Mouse (Mus musculus) layer of hippocampus, adult 2 months (tissue): Measurements from ENCODE around the gene Traf7. TPM values are rescaled to one million over a fixed set of nuclear protein-coding genes. Genes with fewer than 3 reads are reported as not detected.

ENCODE experiments used
- DNase-seq, 2 experiments: peaks; one replicate each; pipeline ENCODE4 v3.0.0; 2022; ENCODE audit warnings: low spot score in 2 of 2
- H3K27ac ChIP-seq: fragments of 200-600 bp; 2 replicates; pipeline ENCODE4 v1.8.1; 2022
- H3K4me3 ChIP-seq: fragments of 200-600 bp; 2 replicates; pipeline ENCODE4 v1.8.1; 2022; ENCODE audit warnings: mild to moderate bottlenecking
- CTCF ChIP-seq: fragments of 200-600 bp; conservative IDR thresholded peaks from 2 replicates; pipeline ENCODE4 v1.8.1; 2022; ENCODE audit warnings: antibody characterized with exemption, mild to moderate bottlenecking, moderate library complexity
- total RNA-seq, 2 experiments: library from RNA; stranded (reverse); gene quantifications; 2 replicates each; pipeline ENCODE4 v1.2.3; 2021

Traf7 gene
- total RNA-seq, 2 experiments from 2014 or later: 87.9 to 95.5 TPM

DNA sequence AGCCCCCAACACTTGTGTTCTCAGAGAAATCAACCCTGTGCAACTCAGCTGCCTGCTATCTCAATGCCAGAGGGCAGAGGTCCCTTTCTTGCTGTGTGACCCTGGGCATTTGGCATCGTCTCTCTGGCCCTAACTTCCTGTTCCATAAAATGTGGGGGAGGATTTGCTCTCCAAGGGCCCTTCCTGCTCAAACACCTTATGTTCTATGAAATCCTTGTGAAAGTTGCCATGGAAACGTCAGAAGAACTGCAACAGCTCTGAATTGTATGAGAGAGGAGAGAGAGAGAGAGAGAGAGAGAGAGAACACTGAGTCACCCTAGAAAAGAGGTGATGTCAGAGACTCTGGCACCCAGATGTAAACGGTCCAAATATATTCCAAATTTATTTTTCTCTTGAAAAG is 9.8 kb upstream of the Traf7 start:
- TF ChIP-seq CTCF: no peak
- no peak for DNase-seq
- H3K4me3 ChIP-seq: no peak overlapping the region
- H3K27ac ChIP-seq: peak overlapping the region; percentile 91

DNA sequence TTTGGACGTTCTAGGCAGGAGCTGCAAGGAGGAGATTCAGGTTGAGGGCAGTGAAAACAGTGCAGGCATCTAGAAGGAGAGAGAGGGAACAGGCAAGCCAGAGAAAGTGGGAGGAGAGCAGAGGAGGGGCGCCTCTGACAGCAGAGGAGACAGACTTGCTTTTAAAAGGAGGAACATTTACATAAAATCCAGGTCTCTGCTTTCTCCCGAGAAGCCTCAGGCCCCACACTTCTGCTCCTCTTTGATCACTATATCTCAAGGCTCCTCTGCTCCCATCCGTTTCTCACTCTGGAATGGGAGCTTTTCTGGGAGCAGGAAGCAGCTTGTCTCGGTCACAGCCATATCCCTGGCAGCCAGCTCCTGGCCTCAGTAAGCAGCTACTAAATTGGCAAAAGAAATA is 7.6 kb upstream of the Traf7 start:
- H3K27ac ChIP-seq: peak overlapping the region; percentile 91
- no peak for TF ChIP-seq CTCF
- no peak overlapping the region for H3K4me3 ChIP-seq
- DNase-seq: no peak

DNA sequence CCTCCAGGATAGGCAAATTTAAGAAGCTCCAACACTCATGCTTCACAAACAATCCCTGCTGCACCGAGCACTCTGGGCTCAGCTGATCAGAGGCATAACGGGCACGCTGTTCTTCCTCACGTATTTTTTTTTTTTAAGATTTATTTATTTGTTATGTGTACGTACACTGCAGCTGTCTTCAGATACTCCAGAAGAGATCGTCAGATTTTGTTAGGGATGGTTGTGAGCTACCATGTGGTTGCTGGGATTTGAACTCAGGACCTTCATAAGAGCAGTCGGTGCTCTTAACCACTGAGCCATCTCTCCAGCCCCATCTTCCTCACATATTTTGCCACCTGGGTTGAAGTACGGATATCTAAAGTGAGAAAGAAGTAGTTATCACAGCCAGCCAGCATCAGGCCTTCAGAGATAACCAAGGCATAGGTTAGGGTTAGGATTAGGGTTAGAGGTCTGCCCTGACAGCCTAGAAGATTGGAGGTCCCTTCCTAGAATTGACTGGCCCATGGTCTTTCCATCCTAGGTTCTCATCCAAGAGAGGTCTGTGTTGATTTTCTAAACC is 6.5 kb upstream of the Traf7 start, which contains the start of gene Rab26:
Rab26 (minus strand) TSS at position 51 of the 559 bp plus-strand sequence.
- DNase-seq: no peak
- Histone ChIP-seq H3K4me3 (peak within 1 kb of the TSS; percentile 69), H3K27ac (peak within 1 kb of the TSS; percentile 91)
- TF ChIP-seq CTCF: no peak

DNA sequence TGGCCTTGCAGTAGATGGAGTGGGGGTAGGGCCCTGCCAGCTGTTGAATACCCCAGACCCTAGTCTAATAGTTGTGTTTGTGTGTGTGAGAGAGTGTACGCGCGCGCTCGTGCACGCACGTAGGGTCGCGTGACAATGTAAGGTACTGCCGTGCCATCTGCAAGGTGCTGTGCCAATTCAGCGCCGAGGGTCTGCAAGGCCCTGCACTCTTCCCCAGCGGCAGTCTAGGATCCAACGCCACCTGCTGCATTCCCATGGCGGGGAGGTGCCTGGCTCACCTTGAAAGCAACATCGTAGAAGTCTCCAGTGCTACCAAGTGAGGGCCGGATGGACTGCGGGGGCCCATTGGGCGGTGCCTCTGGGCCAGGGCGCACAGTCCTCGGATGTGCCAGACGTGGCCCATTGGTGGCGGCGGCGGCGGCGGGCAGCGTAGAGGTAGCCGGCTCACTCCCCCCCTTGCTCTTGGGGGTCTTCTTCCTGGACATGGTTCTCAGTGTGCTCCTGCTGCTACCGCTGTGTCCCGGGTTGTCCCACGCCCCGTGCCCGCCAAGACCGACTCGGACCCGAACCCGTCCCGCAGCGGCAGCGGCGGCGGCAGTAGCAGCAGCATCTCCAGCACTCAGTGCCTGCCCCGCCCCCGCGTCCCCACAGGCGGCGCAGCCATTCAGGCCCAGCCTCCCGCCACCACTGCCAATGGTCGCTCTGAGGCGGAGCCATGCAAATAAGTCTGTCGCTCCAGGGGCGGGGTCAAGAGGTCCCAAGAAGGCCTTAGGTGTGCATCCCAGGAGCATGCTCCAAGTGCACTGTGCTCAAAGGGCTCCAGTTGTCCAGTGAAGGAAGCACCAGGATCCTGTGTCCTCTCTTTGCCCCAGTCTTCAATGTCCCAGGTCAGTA is 5.6 kb upstream of the Traf7 start:
- H3K27ac ChIP-seq: peak overlapping the region; percentile 91
- peak; percentile 51 for TF ChIP-seq CTCF
- H3K4me3 ChIP-seq: peak overlapping the region; percentile 69
- DNase-seq: peak; percentile 90 to 93

DNA sequence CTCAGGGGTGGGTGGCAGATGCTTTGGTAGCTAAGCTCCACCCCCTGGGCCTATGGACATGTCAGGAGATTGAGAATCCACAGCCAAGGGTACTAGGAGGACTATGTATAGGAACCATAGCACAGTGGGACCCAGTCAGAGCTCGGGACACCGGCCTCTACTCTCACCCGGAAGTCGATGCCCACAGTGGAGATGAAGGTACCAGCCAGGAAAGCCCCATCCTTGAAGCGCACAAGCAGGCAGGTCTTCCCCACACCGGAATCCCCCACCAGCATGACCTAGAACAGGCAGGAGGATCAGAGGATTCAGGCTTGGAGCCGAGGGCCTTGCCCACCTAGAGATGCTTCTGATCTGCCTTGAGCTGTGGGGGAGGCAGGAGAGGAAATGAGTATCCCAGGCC is 4.3 kb upstream of the Traf7 start:
- Histone ChIP-seq H3K4me3 (peak overlapping the region; percentile 69), H3K27ac (peak overlapping the region; percentile 91)
- TF ChIP-seq CTCF: no peak
- no peak for DNase-seq

DNA sequence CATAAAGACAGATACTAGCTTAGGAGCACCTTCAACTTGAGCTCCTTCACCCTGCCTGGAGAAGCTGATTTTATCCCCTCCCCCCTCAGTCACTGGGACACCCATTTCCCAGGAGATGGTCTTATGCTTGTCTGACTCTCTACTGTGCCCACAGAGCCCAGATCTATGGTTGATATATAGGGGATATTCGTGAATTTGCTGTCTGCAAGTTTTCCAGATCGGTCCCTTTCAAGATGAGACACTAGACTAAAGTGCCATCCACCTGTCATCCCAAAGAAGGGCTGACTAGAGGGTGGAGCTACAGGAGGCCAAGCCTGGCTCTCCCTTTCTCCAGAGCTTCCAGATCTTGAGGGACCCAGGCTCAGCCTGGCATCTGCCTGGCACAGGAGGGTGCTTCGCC is 3.3 kb upstream of the Traf7 start:
- no peak for DNase-seq
- peak overlapping the region; percentile 69; the same call in 1 of the 2 replicates for H3K4me3 ChIP-seq
- H3K27ac ChIP-seq: peak overlapping the region; percentile 91
- TF ChIP-seq CTCF: no peak

DNA sequence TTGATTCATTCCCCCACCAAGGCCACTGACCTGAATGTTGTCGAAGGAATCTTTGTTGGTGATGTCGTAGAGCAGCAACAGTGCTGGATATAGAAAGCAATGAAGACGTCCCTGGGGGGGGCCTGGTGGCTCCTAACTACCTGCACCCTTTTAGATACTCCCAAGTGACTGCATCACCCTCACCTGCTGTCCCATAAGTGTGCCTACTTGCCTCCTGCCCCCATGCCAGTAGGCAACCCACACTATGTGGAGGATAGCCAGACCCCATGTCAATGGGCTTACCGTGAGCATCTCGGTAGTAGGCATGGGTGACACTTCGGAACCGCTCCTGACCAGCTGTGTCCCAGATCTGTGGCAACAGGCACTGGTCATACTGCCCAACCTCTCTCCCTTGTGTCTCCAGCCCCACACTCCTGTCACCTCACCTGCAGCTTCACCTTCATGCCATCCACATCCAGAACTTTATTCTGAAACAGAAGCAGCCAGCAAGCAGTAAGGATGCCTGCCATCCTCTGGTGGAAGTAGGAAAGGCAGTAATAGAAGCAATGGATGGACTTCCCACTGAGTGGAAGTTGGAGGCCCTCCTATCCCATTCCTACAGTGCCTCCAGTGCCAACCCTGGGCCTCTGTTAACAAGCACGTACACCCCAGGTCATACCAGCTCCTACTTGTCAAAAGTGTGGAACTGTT is 2.8 kb upstream of the Traf7 start:
- peak overlapping the region; percentile 91 for H3K27ac ChIP-seq
- peak; percentile 73 for TF ChIP-seq CTCF
- H3K4me3 ChIP-seq: peak overlapping the region; percentile 29; the same call in 1 of the 2 replicates
- DNase-seq: no peak

DNA sequence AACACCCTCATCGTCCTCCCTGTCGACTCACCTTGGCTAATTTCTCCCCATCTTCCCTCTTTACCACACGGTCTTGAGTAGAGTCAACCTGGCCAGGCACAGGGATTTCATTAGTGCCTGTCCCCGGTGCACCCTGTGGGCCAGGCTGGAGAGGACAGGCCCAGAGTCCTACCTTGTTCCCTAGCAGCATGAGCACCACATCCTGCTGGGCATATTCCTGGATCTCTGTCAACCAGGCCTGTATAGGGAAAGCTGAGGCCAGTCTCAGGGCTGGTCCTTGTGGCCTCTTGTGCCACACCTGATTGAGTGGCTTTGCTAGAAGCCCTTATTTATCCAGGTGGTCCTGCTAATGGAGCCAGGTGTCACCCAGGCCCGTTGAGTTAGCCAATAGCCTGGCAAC is 2.1 kb upstream of the Traf7 start:
- peak overlapping the region; percentile 74 for H3K4me3 ChIP-seq
- TF ChIP-seq CTCF: no peak
- DNase-seq: no peak
- H3K27ac ChIP-seq: peak overlapping the region; percentile 91

DNA sequence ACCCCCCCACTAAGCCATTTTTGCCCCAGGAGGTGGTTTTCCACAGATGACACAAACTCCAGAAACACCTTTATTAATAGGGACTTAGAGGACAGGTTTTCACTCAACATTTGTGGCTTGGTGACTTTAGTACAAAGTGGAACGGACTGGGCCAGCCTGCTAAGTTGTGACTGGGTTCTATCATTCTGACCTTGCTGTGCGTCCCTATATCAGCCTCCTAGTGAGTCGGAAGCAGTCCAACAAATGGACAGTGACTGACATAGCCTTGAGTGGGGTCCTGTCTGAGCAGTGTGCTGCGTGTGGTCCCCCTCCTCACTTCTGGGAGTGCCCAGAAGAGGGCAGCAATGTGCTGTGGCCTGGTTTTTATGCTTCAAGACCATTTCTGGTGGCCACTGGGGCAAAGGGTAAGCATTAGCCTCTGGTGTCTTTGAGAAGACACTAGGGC is 1.3 kb upstream of the Traf7 start:
- peak in 1 of 2 experiments; percentile 60 for DNase-seq
- peak overlapping the region; percentile 91 for H3K27ac ChIP-seq
- H3K4me3 ChIP-seq: peak overlapping the region; percentile 74
- peak; percentile 90 for TF ChIP-seq CTCF

DNA sequence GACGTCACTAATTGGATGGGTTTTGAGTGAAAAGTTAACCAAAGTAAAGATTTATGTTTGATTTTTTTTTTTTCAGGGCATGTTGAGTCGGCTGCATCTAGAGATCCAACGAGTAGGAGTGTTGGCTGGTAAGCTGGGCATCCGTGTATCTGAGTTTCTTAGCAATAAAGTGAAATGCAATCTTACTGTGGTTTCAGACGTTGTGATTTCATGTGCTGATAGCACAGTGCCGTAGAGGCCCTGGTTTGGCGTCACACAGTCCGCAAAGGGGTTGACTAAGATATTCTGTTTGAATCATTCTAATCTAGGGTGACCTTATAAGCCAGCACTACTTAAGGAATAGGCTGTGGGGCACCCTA is 801 bp upstream of the Traf7 start:
- no peak for TF ChIP-seq CTCF
- no peak for DNase-seq

DNA sequence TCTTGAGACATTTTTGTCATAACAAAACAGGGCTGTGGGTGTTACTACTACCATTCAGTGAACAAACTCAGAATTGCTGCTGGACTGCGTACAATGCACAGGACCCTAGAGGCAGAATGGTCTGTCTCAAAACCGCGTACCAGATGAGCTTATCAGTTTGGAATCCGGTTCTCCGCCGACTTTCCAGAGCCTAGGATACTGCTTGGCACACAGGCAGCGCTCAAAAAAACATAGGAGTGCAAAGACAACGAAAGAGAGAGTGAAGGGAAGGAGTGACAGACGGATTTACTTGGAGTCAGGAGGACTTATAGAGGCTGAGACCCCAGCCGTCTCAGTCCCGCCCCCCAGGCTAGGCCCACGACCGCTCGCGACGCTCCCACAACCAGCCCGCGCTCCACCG is 423 bp downstream of the Traf7 start:
- no peak for TF ChIP-seq CTCF
- Histone ChIP-seq H3K27ac (peak overlapping the region; percentile 91), H3K4me3 (peak overlapping the region; percentile 95)
- DNase-seq: no peak

More for the DNA sequence above, 801 bp upstream of the Traf7 start:
- H3K27ac ChIP-seq: peak overlapping the region; percentile 91
- peak overlapping the region; percentile 74 for H3K4me3 ChIP-seq

DNA sequence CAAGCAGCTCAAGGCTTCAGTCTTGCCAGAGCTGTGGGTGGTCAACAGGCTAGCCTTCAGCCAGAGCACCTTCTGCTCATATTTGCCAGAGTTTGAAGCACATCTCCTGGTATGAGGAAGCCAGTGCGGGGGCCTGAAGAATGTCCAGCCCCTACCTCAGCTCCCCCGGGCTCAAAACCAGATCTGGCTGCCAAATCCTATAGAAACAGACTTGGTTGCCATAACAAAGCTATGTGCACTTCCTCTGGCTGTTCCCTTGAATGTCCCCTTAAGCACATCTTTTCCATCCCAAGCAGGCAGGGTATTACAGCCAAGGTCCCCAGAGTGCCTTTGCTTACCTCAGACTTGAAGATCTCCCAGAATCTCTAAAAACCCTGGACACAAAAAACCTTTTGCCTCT is 3.0 kb downstream of the Traf7 start:
- H3K27ac ChIP-seq: no peak overlapping the region
- DNase-seq: no peak
- no peak overlapping the region for H3K4me3 ChIP-seq
- TF ChIP-seq CTCF: no peak

DNA sequence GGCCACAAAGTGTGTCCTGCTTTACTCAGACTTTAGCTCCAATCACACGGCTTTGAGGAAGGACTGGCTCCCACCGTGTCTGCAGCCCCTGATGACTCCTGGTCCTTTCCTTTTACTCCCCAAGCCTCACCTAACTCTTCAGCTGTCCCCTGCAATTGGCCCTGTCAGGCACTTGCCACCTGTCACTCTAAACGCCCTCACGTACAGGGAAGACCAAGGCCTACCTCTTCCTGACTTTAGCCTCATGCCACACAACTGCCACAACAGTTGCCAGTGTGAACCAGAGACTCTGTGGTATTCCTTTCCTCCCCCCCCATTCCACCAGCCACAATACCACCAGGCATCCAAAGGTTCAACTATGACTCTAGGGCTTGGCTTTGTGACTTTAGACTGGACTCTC is 7.3 kb downstream of the Traf7 start:
- TF ChIP-seq CTCF: no peak
- H3K27ac ChIP-seq: no peak overlapping the region
- no peak overlapping the region for H3K4me3 ChIP-seq
- DNase-seq: no peak
